Mouse (Mus musculus): ENCODE data around the gene Lrfn4.

DNA sequence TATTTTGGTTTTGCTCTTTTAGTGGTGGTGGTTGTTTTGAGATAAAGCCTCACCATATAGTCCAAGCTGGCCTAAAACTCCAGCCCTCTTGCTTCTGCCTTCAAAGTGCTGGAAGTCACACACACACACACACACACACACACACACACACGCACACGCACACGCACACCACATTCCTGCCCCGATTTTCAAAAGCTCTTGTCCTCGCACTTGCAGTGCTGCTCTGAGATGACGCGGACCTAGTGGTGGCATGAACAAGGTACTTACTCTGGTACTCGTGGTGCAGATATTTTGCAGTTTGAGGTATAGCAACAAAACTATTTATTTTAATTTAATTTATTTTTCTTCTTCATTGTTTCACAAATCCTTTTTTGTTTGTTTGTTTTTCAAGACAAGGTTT is 43.0 kb downstream of the Lrfn4 start:
- TF ChIP-seq POLR2A (IDR thresholded peaks at IDR 0.05; ENCODE audit: insufficient read depth, low read length), result no peak
- TF ChIP-seq EP300 (IDR thresholded peaks at IDR 0.05; ENCODE audit: insufficient read depth, low read depth, low read length), result no peak
- TF ChIP-seq CTCF (IDR thresholded peaks at IDR 0.05; ENCODE audit: low read depth, low read length), result no peak
